Mouse (Mus musculus) liver, embryonic 13.5 days (tissue): ENCODE data around the gene Tigd4. TPM values are rescaled to one million over a fixed set of nuclear protein-coding genes. Genes with fewer than 3 reads are reported as not detected.

Experiments used
- ATAC-seq: fragments of 200-750 bp; cut with Nextera tagmentation; 2 replicates; pipeline ENCODE4 v1.8.0; 2017; ENCODE audit warnings: low read depth, mild to moderate bottlenecking, moderate number of reproducible peaks, moderate library complexity
- DNase-seq: peaks from one replicate; pipeline ENCODE4 v3.0.0; 2022
- H3K27ac ChIP-seq: fragments of 300-500 bp; sonication (generic); 2 replicates; pipeline ENCODE4 v1.5.1; 2015; ENCODE audit warnings: moderate library complexity, mild to moderate bottlenecking, inconsistent platforms
- H3K27me3 ChIP-seq: fragments of 300-500 bp; sonication (generic); 2 replicates; pipeline ENCODE4 v1.6.1; 2015; ENCODE audit warnings: mild to moderate bottlenecking, inconsistent platforms
- H3K36me3 ChIP-seq: fragments of 300-500 bp; sonication (generic); 2 replicates; pipeline ENCODE4 v1.6.1; 2015; ENCODE audit warnings: mild to moderate bottlenecking, inconsistent platforms
- H3K4me1 ChIP-seq: fragments of 300-500 bp; sonication (generic); replicated peaks from 2 replicates; pipeline ENCODE4 v1.6.1; 2015; ENCODE audit warnings: inconsistent platforms
- H3K4me2 ChIP-seq: fragments of 300-500 bp; sonication (generic); 2 replicates; pipeline ENCODE4 v1.6.1; 2015; ENCODE audit warnings: inconsistent platforms, mild to moderate bottlenecking, moderate library complexity
- H3K4me3 ChIP-seq: fragments of 300-500 bp; sonication (generic); replicated peaks from 2 replicates; pipeline ENCODE4 v1.5.1; 2015; ENCODE audit warnings: mild to moderate bottlenecking, inconsistent platforms
- H3K9ac ChIP-seq: fragments of 300-500 bp; sonication (generic); 2 replicates; pipeline ENCODE4 v1.6.1; 2015; ENCODE audit warnings: mild to moderate bottlenecking, inconsistent platforms
- H3K9me3 ChIP-seq: fragments of 300-500 bp; sonication (generic); replicated peaks from 2 replicates; pipeline ENCODE4 v1.6.1; 2016; ENCODE audit warnings: inconsistent platforms
- WGBS: fragments of 180-500 bp; shearing (Covaris S2); methylation state at CpG from one replicate; pipeline ENCODE4 v1.1.7; 2015; ENCODE audit not compliant: insufficient replicate concordance; 5-methylcytosine and 5-hydroxymethylcytosine counted together
- polyA plus RNA-seq: library from polyadenylated mRNA; unstranded; fragments of >200 nt; fragmentation: Nextera tagmentation; extraction: Ambion mirVana; gene quantifications from 2 replicates; pipeline ENCODE4 v1.2.1, GENCODE M21; 2015

Tigd4 gene
- polyA plus RNA-seq, 1 experiment from 2014 or later = 0.08 TPM

DNA sequence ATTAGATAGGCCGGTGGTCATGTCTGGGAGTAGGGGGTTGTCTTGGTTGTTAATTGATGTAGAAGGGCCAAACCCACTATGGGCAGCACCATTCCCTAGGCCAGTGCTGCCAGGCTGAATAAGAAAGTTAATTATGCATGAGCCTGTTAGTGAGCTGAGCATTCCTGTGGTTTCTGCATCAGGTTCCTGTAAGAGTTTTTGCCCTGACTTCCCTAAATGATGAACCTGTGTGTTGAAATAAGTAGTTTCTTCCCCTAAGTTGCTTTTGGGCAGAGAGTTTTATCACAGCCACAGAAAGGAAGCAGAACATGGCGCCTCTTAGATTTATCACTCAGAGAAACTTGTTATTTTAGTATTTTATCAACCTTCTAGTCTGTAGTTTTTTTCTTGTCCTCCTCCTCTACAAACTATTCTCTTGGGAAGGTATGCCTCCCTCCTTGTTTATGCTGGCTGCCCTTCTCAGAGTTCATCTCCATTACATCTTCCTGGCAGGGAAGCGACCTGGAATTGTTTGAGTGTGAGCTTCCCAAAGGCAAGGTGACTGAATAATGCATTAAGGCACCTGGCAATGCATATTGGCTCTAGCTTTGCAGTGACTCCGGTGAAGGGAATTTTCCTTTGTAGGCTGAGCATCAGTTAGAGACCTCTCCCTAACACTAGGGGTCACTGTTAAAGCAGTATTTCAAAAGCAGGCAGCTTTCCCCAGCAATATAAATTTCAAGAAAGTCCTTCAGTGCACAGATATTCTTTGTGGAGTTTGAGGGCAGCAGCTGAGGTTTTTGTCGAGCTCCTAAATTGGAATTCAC, 21.9 kb downstream of the Tigd4 start:
- no peak for ATAC-seq

DNA sequence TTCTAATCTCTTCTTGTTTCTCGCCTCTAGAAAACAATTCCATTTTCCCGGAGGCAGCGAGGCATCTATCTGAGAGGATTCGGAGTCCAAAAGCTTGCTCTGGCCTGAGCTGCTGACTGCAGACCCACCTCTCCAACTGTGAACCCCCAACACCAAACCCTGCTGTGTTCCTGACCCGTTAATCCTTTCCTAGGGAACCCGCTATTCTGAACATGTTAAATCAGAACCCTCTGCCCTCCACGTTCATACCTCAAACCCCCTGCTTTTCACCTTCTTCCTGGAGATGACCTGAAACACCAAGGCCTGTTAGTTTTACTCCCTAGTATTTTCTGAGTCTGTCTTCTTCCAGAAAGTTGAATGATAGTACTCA, 22.5 kb downstream of the Tigd4 start:
- no peaks in the 10 kb centered on the region for H3K27me3 ChIP-seq
- ATAC-seq = no peak
- WGBS = 49% methylated on average over 7 of the region's 7 CpGs
- no peak overlapping the region for H3K4me2 ChIP-seq
- no peak overlapping the region for H3K9ac ChIP-seq
- DNase-seq = no peak
- no peaks in the 10 kb centered on the region for H3K9me3 ChIP-seq
- no peaks in the 10 kb centered on the region for H3K36me3 ChIP-seq
- H3K27ac ChIP-seq = no peak overlapping the region
- H3K4me1 ChIP-seq = no peaks in the 10 kb centered on the region
- no peak overlapping the region for H3K4me3 ChIP-seq

More for the DNA sequence above, 21.9 kb downstream of the Tigd4 start:
- Histone ChIP-seq H3K36me3 (no peaks in the 10 kb centered on the region), H3K27ac (no peak overlapping the region), H3K27me3 (no peaks in the 10 kb centered on the region), H3K9ac (no peak overlapping the region), H3K4me3 (no peak overlapping the region), H3K9me3 (no peaks in the 10 kb centered on the region), H3K4me1 (no peaks in the 10 kb centered on the region), H3K4me2 (no peak overlapping the region)
- 18% methylated on average over 5 of the region's 5 CpGs for WGBS
- DNase-seq = no peak

DNA sequence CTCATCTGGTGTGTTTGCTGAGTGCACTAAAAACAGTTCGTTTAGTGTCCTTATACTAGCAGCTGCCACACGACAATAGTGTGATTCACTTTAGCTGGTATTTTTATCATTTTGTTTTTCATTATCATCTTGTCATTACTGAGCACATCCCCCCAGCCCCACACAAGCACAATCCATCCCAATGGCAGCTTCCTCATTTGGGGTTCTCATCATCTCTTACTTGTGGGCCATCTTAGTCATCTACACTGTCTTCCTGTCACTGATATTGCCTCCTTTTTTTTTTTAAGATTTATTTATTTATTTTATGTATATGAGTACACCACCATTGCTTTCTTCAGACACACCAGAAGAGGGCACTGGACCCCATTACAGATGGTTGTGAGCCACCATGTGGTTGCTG, 25.3 kb downstream of the Tigd4 start:
- H3K27ac ChIP-seq = no peak overlapping the region
- H3K4me3 ChIP-seq = no peak overlapping the region
- H3K9me3 ChIP-seq = no peaks in the 10 kb centered on the region
- H3K36me3 ChIP-seq = no peaks in the 10 kb centered on the region
- WGBS = 70% methylated on average over 2 of the region's 2 CpGs
- 0 out of 2 replicates have a peak, but pooled peaks cover 3% of the 10 kb centered on the region for H3K27me3 ChIP-seq
- ATAC-seq (no peak), DNase-seq (no peak)
- no peak overlapping the region for H3K4me2 ChIP-seq
- H3K9ac ChIP-seq = no peak overlapping the region
- H3K4me1 ChIP-seq = no peaks in the 10 kb centered on the region

- Histone ChIP-seq H3K4me2 (no peak overlapping the region), H3K27ac (no peak overlapping the region), H3K4me1 (no peaks in the 10 kb centered on the region), H3K27me3 (0 out of 2 replicates have a peak, but pooled peaks cover 3% of the 10 kb centered on the region), H3K4me3 (no peak overlapping the region), H3K36me3 (no peaks in the 10 kb centered on the region), H3K9me3 (no peaks in the 10 kb centered on the region), H3K9ac (no peak overlapping the region)
- DNase-seq (no peak), ATAC-seq (no peak)
- 75% methylated on average over 7 of the region's 7 CpGs for WGBS
These were observed 25.7 kb downstream of the Tigd4 start for GRCm38 (mm10) chr3:84619056-84619455.

- ATAC-seq (no peak), DNase-seq (no peak)
- no peaks in the 10 kb centered on the region for H3K36me3 ChIP-seq
- no peak overlapping the region for H3K9ac ChIP-seq
- no peak overlapping the region for H3K4me2 ChIP-seq
- H3K9me3 ChIP-seq = no peaks in the 10 kb centered on the region
- H3K27ac ChIP-seq = no peak overlapping the region
- 0 out of 2 replicates have a peak, but pooled peaks cover 3% of the 10 kb centered on the region for H3K27me3 ChIP-seq
- no peak overlapping the region for H3K4me3 ChIP-seq
- WGBS = 77% methylated on average over 6 of the region's 6 CpGs
- H3K4me1 ChIP-seq = no peaks in the 10 kb centered on the region
These were observed 26.4 kb downstream of the Tigd4 start for GRCm38 (mm10) chr3:84619725-84620124.

DNA sequence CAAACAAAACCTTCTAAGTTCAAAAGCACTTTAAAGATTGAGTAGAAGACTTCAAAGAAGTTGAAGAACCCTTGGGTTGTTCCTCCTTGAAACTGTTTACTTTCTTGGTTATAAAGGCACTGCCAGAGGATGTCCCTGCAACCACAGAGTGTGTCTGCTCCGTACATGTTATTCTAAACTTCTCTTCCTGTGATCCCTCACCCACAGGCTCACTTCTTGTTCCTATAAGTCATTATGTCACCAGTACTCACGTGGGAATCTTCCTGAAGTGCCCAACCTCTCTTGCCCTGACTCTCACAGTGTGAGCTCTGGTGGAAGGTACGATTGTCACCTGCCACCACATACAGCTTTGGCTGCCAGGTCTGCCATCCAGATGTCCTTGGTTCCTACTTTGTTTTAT, 28.7 kb downstream of the Tigd4 start:
- 0 out of 2 replicates have a peak, but pooled peaks cover 3% of the 10 kb centered on the region for H3K27me3 ChIP-seq
- H3K4me3 ChIP-seq = no peak overlapping the region
- 25% methylated on average over 3 of the region's 3 CpGs for WGBS
- ATAC-seq (no peak), DNase-seq (no peak)
- no peak overlapping the region for H3K27ac ChIP-seq
- no peak overlapping the region for H3K9ac ChIP-seq
- no peaks in the 10 kb centered on the region for H3K4me1 ChIP-seq
- H3K36me3 ChIP-seq = no peaks in the 10 kb centered on the region
- no peak overlapping the region for H3K4me2 ChIP-seq
- H3K9me3 ChIP-seq = no peaks in the 10 kb centered on the region

- no peaks in the 10 kb centered on the region for H3K27me3 ChIP-seq
- H3K9me3 ChIP-seq = no peaks in the 10 kb centered on the region
- no peak overlapping the region for H3K9ac ChIP-seq
- no peak overlapping the region for H3K27ac ChIP-seq
- DNase-seq = no peak
- H3K4me2 ChIP-seq = no peak overlapping the region
- H3K4me3 ChIP-seq = no peak overlapping the region
- no peak for ATAC-seq
- H3K36me3 ChIP-seq = no peaks in the 10 kb centered on the region
- no peaks in the 10 kb centered on the region for H3K4me1 ChIP-seq
- WGBS = 77% methylated on average over 9 of the region's 9 CpGs
These were observed 38.2 kb downstream of the Tigd4 start for GRCm38 (mm10) chr3:84631586-84631985.

DNA sequence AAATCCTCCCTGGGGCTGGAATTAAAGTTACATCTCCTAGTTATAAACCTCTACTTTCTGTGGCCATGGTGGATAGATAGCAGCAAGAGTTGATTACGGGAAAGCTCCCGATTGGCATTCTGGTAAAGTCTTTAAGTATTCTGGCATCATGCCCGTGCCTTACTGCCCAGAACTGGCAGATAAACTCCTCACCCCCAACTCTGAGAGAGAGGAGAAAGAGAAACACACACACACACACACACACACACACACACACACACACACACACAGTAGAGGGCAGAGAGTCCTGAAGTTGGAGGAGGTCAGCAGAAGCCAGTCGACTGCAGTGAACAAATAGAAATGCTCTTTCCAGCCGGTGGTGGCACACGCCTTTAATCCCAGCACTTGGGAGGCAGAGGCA, 43.7 kb downstream of the Tigd4 start:
- Histone ChIP-seq H3K9me3 (no peaks in the 10 kb centered on the region), H3K4me3 (no peak overlapping the region), H3K27me3 (no peaks in the 10 kb centered on the region), H3K4me1 (peaks cover 5% of the 10 kb centered on the region; the same call in 1 of the 2 replicates), H3K9ac (no peak overlapping the region), H3K4me2 (no peak overlapping the region), H3K27ac (no peak overlapping the region), H3K36me3 (no peaks in the 10 kb centered on the region)
- ATAC-seq (no peak), DNase-seq (no peak)
- WGBS = 71% methylated on average over 6 of the region's 6 CpGs

DNA sequence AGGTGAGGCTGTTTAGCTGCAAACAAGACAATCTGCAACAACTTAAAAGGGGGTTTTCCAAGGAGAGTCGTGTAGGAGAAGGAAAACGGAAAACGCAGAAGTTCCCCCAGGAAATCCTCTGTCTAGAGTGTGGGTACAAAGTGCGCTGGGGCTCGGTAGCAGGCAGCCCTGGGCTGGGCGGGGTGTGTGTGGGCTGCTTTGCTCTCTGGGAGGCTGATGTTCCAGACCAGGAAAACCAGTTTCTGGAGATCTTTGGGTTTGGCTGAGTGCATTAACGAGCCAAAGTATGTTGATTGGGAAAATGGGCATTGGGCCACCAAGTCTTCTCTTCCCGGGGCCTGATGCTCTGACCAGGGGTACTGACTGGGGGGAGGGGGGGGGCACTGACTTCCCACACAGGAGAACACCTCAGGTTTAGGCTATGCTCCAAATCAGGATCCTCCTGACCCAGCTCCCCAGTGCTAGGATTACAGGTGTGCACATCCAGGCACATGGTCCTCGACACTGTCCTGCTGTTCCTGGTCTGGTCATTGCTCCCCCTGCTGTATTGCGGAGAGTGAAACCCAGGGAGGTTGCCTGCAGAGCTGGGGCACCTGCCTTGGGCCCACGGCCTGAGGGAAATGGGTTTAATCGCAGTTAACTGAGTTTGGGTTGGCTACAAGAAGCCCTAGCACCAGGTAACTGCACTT, 44.7 kb downstream of the Tigd4 start:
- no peak for ATAC-seq
- Histone ChIP-seq H3K27me3 (no peaks in the 10 kb centered on the region), H3K36me3 (no peaks in the 10 kb centered on the region), H3K9me3 (no peaks in the 10 kb centered on the region), H3K27ac (no peak overlapping the region), H3K9ac (no peak overlapping the region), H3K4me3 (no peak overlapping the region), H3K4me2 (no peak overlapping the region), H3K4me1 (peaks cover 5% of the 10 kb centered on the region; the same call in 1 of the 2 replicates)
- DNase-seq = no peak
- WGBS = 36% methylated on average over 12 of the region's 12 CpGs

GRCm38 (mm10) chr3:84638858-84639257, 45.5 kb downstream of the Tigd4 start:
- WGBS = 73% methylated on average over 4 of the region's 4 CpGs

DNA sequence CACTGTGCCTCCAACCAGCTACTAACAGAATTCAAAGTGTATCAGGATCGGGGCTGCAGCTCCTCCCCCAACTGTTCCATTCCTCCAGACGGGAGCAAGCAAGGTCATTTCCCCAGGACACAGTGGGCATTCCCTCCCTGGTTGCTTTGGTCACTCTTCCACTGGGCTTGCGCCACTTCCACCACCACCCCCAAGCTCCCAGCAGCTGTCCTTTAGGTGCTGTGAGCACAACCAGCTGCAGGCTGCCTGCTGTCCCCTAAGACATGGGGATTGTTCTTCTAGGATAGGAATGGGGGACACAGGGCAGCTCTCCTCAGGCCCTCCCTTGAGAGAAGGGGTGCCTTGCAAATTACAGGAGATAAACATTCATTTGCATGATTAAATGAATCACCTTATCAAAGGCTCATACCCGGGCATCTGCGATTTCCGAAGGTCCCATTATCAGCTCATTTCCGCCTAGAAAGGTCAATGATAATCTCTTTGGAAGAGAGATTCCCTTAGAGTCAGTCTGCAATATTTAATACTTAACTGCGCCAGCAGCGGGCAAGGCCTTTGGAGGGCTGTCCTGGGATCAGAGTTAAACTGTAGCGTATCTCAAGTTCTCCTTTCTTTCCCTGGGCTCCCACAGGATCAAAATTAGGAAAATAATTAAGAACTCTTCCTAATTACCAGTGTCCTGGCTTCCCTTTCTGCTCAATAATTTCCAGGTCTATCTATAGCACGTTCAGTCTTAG, 46.6 kb downstream of the Tigd4 start:
- WGBS = 39% methylated on average over 11 of the region's 11 CpGs
- Histone ChIP-seq H3K27me3 (no peaks in the 10 kb centered on the region), H3K27ac (no peak overlapping the region), H3K9me3 (no peaks in the 10 kb centered on the region), H3K4me1 (peaks cover 5% of the 10 kb centered on the region; the same call in 1 of the 2 replicates), H3K36me3 (no peaks in the 10 kb centered on the region), H3K4me3 (no peak overlapping the region), H3K4me2 (no peak overlapping the region), H3K9ac (no peak overlapping the region)
- ATAC-seq = no peak
- no peak for DNase-seq

More at GRCm38 (mm10) chr3:84638858-84639257, 45.5 kb downstream of the Tigd4 start:
- Histone ChIP-seq H3K9ac (no peak overlapping the region), H3K4me2 (no peak overlapping the region), H3K27me3 (no peaks in the 10 kb centered on the region), H3K4me3 (no peak overlapping the region), H3K36me3 (no peaks in the 10 kb centered on the region), H3K9me3 (no peaks in the 10 kb centered on the region), H3K27ac (no peak overlapping the region), H3K4me1 (peaks cover 5% of the 10 kb centered on the region; the same call in 1 of the 2 replicates)
- DNase-seq (no peak), ATAC-seq (no peak)
